Mouse (Mus musculus) heart, embryonic 15.5 days (tissue): ENCODE results near the gene 1110051M20Rik. TPM values are rescaled to one million over a fixed set of nuclear protein-coding genes. Genes with fewer than 3 reads are reported as not detected.
A peak's percentile ranks its signal among the peaks of the same experiment; 100 is the strongest.

ENCODE experiments used
- ATAC-seq: fragments of 200-750 bp; cut with Nextera tagmentation; replicated peaks from 2 replicates; pipeline ENCODE4 v1.8.0; 2017; ENCODE audit warnings: low read depth, moderate TSS enrichment; ENCODE audit not compliant: insufficient number of reproducible peaks, insufficient read depth, low FRiP score
- H3K27ac ChIP-seq: fragments of 300-500 bp; sonication (generic); 2 replicates; pipeline ENCODE4 v1.5.1; 2015; ENCODE audit warnings: mild to moderate bottlenecking, inconsistent platforms
- H3K27me3 ChIP-seq: fragments of 300-500 bp; sonication (generic); 2 replicates; pipeline ENCODE4 v1.6.1; 2015; ENCODE audit warnings: inconsistent platforms
- H3K36me3 ChIP-seq: fragments of 300-500 bp; sonication (generic); 2 replicates; pipeline ENCODE4 v1.6.1; 2015; ENCODE audit warnings: mild to moderate bottlenecking, inconsistent platforms
- H3K4me1 ChIP-seq: fragments of 300-500 bp; sonication (generic); replicated peaks from 2 replicates; pipeline ENCODE4 v1.6.1; 2015; ENCODE audit warnings: inconsistent platforms
- H3K4me2 ChIP-seq: fragments of 300-500 bp; sonication (generic); 2 replicates; pipeline ENCODE4 v1.6.1; 2015; ENCODE audit warnings: inconsistent platforms, mild to moderate bottlenecking, moderate library complexity
- H3K4me3 ChIP-seq: fragments of 300-500 bp; sonication (generic); 2 replicates; pipeline ENCODE4 v1.5.1; 2015; ENCODE audit warnings: mild to moderate bottlenecking, inconsistent platforms
- H3K9ac ChIP-seq: fragments of 300-500 bp; sonication (generic); 2 replicates; pipeline ENCODE4 v1.6.1; 2015; ENCODE audit warnings: mild to moderate bottlenecking, inconsistent platforms
- H3K9me3 ChIP-seq: fragments of 300-500 bp; sonication (generic); replicated peaks from 2 replicates; pipeline ENCODE4 v1.6.1; 2016; ENCODE audit warnings: inconsistent platforms
- WGBS: fragments of 180-500 bp; shearing (Covaris S2); methylation state at CpG from one replicate; pipeline ENCODE4 v1.1.7; 2015; ENCODE audit warnings: mixed read lengths; 5-methylcytosine and 5-hydroxymethylcytosine counted together
- microRNA-seq: library from miRNA; unstranded; fragments of <30 nt; microRNA quantifications from one replicate; pipeline ENCODE4, GENCODE M21; 2016
- polyA plus RNA-seq: library from polyadenylated mRNA; unstranded; fragments of >200 nt; fragmentation: Nextera tagmentation; extraction: Ambion mirVana; gene quantifications from 2 replicates; pipeline ENCODE4 v1.2.1, GENCODE M21; 2015

Gene 1110051M20Rik
- polyA plus RNA-seq, 1 experiment from 2014 or later = 34.8 TPM

- peak within 1 kb of the TSS; percentile 79 for H3K4me2 ChIP-seq
- H3K27ac ChIP-seq = peak within 1 kb of the TSS; percentile 93
- under 1% methylated on average over 48 of the region's 48 CpGs for WGBS
These were observed 207.6 kb downstream of the 1110051M20Rik start, which contains the start of gene Ddb2 for GRCm38 (mm10) chr2:91236601-91237510. Ddb2 (minus strand) TSS chr2:91236982.

GRCm38 (mm10) chr2:91229735-91230134, 214.8 kb downstream of the 1110051M20Rik start:
- Histone ChIP-seq H3K9me3 (no peaks in the 10 kb centered on the region), H3K36me3 (no peaks in the 10 kb centered on the region), H3K4me2 (no peak overlapping the region), H3K4me1 (no peaks in the 10 kb centered on the region), H3K4me3 (no peak overlapping the region), H3K27ac (no peak overlapping the region), H3K27me3 (no peaks in the 10 kb centered on the region), H3K9ac (no peak overlapping the region)
- WGBS = 80% methylated on average over 2 of the region's 2 CpGs
- no peak for ATAC-seq

More at GRCm38 (mm10) chr2:91236601-91237510, 207.6 kb downstream of the 1110051M20Rik start, which contains the start of gene Ddb2:
- Histone ChIP-seq H3K4me3 (peak within 1 kb of the TSS; percentile 59), H3K27me3 (no peaks in the 10 kb centered on the region), H3K9me3 (no peaks in the 10 kb centered on the region), H3K36me3 (no peaks in the 10 kb centered on the region), H3K4me1 (0 out of 2 replicates have a peak, but pooled peaks cover 2% of the 10 kb centered on the region), H3K9ac (peak within 1 kb of the TSS; percentile 65)
- ATAC-seq = peak; percentile 100

Small RNA genes within 50 kb of the gene (microRNA-seq; reads per million reads assigned to microRNA genes)
- not detected for gene Gm22071

Other genes starting within 250 kb of the 1110051M20Rik start
- 3.5 and 4.1 TPM in 2 replicates for gene Nr1h3, start 241.9 kb downstream of the 1110051M20Rik start, polyA plus RNA-seq
- gene Acp2, start 241.8 kb downstream of the 1110051M20Rik start, polyA plus RNA-seq = 15.2 and 17.1 TPM in 2 replicates
- 8.4 and 11.3 TPM in 2 replicates for gene Ddb2, start 207.7 kb downstream of the 1110051M20Rik start, polyA plus RNA-seq
- 47.6 and 52.8 TPM in 2 replicates for gene Pacsin3, start 188.8 kb downstream of the 1110051M20Rik start, polyA plus RNA-seq
- 54.8 and 69.1 TPM in 2 replicates for gene Arfgap2, start 179.7 kb downstream of the 1110051M20Rik start, polyA plus RNA-seq
- 3.8 and 4.8 TPM in 2 replicates for gene Lrp4, start 12.8 kb upstream of the 1110051M20Rik start, polyA plus RNA-seq
- 59.9 and 65.8 TPM in 2 replicates for gene Ckap5, start 82.1 kb upstream of the 1110051M20Rik start, polyA plus RNA-seq
- 0.31 and 2.9 TPM in 2 replicates for gene F2, start 191.7 kb upstream of the 1110051M20Rik start, polyA plus RNA-seq
- 6.6 and 7.6 TPM in 2 replicates for gene Zfp408, start 205.1 kb upstream of the 1110051M20Rik start, polyA plus RNA-seq
- gene Arhgap1, start 205.2 kb upstream of the 1110051M20Rik start, polyA plus RNA-seq = 105 and 129 TPM in 2 replicates